Mouse (Mus musculus): Measurements from ENCODE around the gene Dennd1a.

- TF ChIP-seq CTCF (conservative IDR thresholded peaks at IDR 0.05; ENCODE audit: insufficient read depth, insufficient read length, low read depth, low read length) (no peak), POLR2A (IDR thresholded peaks at IDR 0.05; ENCODE audit: low read depth, low read length) (no peak)
Observed at GRCm38 (mm10) chr2:38028317-38028716, 258.9 kb downstream of the Dennd1a start.
